Mouse (Mus musculus): ENCODE measurements at regions not wholly inside any gene's neighbourhood (a gene's known extent, or its start where the extent isn't known, plus 50 kb on each side); places are given as distances from the start of the nearest gene placed in this dataset.

DNA sequence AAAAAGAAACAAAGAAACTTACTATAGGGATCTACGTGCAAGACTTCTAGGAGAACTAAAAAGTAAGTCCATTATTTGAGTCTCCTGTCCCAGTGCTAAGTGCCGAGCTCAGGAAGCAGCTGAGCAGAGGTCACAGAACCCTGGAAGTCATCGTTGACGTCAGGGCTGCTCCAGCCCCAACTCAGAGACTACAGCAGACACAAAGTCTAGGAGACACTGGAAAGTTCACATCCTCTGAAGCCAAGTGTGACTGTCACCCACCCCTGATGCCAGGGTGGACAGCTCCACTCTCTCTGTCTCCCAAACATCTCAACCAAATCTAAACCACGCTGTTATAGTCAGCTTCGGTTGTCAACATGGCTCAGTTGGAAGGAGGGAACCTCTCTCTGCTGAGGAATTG lies 124.9 kb downstream of the Rpap3 start:
- ATAC-seq (replicated peaks; ENCODE audit: low read depth, poor library complexity, severe bottlenecking): 0 out of 2 replicates have a peak, but pooled peaks have one; percentile 9

- no peak for ATAC-seq (replicated peaks; ENCODE audit: low read depth, poor library complexity, severe bottlenecking)
These were observed 127.6 kb downstream of the Rpap3 start for GRCm38 (mm10) chr15:97578046-97578445.

DNA sequence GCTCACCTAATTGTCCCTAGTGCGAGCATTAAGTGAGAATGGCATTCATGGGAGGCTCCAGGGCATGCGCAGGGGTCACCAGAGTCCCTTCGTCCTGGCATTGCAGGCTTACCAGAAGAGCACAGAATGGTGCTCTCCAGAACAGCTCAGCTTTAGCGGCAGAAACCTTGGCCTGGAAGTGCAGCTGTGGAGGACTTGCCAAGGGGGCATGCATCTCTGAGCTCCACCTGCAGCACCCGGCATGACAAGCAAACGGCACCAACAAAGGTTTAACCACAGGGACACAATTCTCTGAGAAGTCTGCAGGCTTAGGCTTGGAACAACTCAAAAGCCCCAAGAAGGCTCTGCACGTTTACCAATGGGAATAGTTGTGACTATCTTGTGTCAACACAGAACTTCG lies 128.4 kb downstream of the Rpap3 start:
- no peak for ATAC-seq (replicated peaks; ENCODE audit: low read depth, poor library complexity, severe bottlenecking)

GRCm38 (mm10) chr15:97572639-97573038 lies 133.0 kb downstream of the Rpap3 start:
- no peak for ATAC-seq (replicated peaks; ENCODE audit: low read depth, poor library complexity, severe bottlenecking)

DNA sequence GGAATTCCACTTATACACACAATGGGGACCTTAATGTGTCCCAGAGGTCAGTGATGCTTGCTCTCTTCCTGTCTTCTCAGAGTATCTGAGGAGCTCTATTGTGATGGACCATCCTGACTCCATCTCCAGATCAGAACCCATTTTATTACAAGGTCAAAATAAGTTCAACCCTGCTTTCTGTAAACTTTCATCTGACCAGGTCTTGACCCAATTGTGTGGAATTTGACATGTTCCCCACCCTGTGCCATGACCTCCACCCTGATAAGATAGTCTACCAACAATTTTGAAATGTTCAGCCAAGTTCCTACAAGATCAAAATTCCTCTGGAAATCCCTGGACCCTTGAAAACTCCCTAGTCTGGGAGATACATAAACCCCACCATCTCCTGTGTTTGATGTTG lies 133.7 kb downstream of the Rpap3 start:
- ATAC-seq (replicated peaks; ENCODE audit: low read depth, poor library complexity, severe bottlenecking): no peak

DNA sequence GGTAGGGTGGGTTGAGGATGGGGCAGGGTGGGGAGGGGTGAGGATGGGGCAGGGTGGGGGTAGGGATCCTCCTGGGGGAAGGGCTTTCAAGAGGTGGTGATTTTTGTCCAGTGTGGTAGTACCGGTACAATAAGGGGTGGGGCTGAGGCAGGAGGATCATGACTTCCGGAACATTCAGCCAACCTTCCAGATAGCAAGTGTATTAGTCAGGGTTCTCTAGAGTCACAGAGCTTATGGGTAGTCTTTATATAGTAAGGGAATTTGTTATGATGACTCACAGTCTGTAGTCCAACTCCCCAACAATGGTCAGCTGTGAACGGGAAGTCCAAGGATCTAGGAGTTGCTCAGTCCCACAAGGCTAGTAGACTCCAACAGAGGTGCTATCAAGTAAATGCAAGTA lies 145.5 kb downstream of the Rpap3 start:
- ATAC-seq (replicated peaks; ENCODE audit: low read depth, poor library complexity, severe bottlenecking): no peak

DNA sequence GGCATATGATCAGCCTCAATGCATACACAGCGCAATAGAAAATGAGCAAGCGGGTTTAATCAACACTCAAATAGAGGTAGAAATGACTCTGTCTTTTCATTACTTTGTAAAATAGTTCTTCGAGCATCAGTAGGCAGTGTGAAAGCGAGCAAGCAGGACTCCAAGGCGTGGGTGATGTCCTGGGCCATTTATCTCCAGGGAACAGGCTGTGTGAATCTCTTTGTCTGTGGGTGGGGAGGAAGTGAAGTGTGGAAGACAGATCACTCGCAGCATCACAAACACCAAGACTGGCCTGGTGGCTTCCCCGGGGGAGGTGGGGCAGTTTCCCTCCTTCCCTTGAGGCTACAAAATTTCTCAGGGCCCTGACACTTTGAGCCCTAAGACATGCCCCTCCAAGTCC lies 146.9 kb downstream of the Rpap3 start:
- no peak for ATAC-seq (replicated peaks; ENCODE audit: low read depth, poor library complexity, severe bottlenecking)

DNA sequence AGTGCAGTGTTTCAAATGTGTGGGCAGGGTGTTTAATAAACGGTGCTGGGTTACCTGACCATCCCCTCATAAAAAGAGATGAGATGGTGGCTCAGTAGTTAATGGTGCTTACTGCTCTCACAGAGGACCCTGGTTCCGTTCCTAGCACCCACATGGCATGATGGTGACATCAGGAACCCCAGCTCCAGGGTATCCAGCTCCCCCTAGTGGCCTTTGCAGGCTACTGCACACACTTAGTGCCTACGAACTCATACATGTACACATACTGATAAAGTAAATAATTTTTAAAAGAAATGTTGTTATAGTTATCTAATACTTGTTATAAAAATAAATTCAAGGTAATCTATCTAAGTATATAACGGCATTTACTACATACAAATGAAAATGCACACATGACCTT lies 157.3 kb downstream of the Rpap3 start:
- no peak for ATAC-seq (replicated peaks; ENCODE audit: low read depth, poor library complexity, severe bottlenecking)

DNA sequence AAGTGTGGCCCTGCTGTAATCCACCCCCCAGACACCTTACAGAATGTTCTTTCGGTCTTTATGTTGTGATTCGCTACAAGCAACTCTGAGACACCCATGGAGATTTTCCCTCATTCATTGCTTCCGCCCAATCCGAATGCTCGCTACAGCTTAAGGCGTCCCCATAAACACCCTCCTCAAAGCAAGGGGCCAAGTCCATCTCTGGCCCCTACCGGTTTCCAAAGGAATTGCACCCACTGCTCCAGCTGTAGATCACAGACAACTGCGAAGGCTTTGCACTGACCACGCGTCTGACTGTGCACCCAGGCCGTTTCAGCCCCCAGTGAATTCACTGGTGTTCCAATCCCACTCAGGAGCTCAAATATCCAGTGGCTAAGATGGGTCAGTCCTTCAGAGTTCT lies 160.6 kb downstream of the Rpap3 start:
- ATAC-seq (replicated peaks; ENCODE audit: low read depth, poor library complexity, severe bottlenecking): no peak

GRCm38 (mm10) chr15:97541646-97542045 lies 164.0 kb downstream of the Rpap3 start:
- no peak for ATAC-seq (replicated peaks; ENCODE audit: low read depth, poor library complexity, severe bottlenecking)

DNA sequence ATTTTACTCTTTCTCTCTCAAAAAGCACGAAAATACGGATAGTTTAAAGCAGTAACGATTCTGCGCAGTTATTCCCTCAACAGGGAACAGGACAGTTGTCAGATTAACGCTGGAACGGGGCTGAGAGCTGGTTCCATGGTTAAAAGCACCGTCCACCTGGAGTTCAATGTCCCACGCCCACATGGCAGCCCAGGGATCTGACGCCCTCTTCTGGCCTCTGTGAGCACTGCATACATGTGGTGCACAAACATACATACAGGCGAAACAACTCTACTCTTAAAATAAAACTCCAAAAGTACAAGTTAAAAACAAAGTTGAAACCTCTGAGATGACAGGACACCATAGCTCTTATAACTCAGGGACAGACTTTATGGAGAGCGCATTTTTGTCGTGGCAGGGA lies 169.5 kb downstream of the Rpap3 start:
- ATAC-seq (replicated peaks; ENCODE audit: low read depth, poor library complexity, severe bottlenecking): no peak

GRCm38 (mm10) chr15:97534878-97535277 lies 170.7 kb downstream of the Rpap3 start:
- ATAC-seq (replicated peaks; ENCODE audit: low read depth, poor library complexity, severe bottlenecking): no peak

- ATAC-seq (replicated peaks; ENCODE audit: low read depth, poor library complexity, severe bottlenecking): no peak
These were observed 171.9 kb downstream of the Rpap3 start for GRCm38 (mm10) chr15:97533553-97534291.

DNA sequence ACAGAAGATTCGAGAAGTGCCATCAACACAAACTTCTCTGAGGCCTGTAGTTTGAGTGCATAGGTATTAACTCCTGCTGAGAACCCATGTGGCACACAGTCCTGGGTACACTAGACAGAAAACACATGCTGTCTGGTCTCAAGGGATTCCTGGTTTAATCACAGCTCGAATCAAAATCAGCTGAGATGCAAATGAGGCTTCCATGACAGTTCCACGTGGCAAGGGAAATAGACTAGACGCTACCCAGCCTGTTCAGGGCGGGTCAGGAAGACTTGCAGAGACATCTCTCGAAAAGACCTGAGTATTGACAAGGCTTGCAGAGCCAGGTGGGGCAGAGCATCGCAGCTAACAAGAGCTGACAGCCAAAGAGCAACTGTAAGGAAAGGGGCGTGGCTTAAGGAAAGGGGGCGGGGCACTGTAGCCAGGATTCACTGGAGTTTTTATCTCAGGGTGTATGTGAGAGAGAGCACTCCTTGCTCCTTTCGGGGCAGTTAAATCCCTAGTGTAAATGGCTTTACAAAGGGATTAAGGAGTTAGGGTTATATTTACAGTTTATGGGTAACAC lies 173.2 kb downstream of the Rpap3 start:
- 0 out of 2 replicates have a peak, but pooled peaks have one; percentile 22 for ATAC-seq (replicated peaks; ENCODE audit: low read depth, poor library complexity, severe bottlenecking)

DNA sequence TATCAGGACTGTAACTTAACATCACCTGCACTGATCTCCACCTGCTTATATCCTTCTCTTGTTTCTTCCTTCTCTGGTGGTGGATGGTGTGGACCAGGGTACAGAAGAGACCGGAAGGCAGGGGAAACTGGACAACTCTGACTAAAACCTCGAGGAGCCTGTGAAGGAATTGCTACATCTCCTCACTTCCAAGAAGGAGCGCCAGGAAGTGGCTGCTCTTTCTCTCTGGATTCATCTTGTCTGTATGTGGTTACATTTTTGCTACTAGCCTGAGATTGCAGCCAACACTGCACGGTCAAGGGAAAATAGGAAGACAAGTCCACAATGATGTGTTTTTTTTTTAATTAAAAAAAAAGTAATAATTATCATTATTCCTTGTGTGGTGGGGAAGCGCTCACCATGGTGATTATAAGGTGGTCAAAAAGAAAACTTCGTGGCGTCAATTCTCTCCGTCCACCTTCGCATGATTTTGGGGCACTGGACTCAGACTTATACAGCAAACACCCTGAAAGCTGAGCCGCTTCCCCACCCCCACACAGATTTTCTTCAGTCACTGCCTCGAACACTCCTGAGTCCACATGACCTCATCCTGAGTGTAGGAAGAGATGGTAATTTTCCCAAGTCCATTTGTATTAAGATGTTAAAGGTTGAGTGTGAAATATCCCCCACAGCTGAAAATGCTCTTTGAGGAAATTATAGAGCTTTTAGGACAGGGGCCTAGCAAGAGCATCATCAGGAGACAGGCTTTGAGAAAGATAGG lies 177.2 kb downstream of the Rpap3 start:
- ATAC-seq (replicated peaks; ENCODE audit: low read depth, poor library complexity, severe bottlenecking): no peak

- peak; percentile 81 for ATAC-seq (replicated peaks; ENCODE audit: low read depth, poor library complexity, severe bottlenecking)
These were observed 185.2 kb downstream of the Rpap3 start for GRCm38 (mm10) chr15:97520395-97520794.

- peak; percentile 84 for ATAC-seq (replicated peaks; ENCODE audit: low read depth, poor library complexity, severe bottlenecking)
These were observed 185.7 kb downstream of the Rpap3 start for GRCm38 (mm10) chr15:97519919-97520345.

DNA sequence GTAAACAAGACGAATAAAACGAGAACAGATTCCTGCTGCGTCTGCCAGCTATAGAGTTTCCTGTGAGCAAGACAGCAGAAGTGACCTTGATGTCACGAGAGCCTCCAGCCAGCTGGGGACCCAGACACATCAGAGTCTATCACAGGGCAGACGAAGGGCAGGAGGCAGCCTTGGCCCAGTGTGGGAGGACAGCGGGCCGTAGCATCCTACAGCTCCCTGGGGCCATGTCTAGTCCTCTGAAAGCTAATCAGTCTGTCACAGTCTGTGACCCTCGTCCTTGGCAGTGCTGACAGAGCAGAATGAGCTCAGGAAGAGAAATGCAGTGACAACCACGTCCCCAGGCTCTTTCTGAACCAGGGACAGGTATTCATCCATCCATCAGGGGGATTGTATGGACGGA lies 187.7 kb downstream of the Rpap3 start:
- no peak for ATAC-seq (replicated peaks; ENCODE audit: low read depth, poor library complexity, severe bottlenecking)

DNA sequence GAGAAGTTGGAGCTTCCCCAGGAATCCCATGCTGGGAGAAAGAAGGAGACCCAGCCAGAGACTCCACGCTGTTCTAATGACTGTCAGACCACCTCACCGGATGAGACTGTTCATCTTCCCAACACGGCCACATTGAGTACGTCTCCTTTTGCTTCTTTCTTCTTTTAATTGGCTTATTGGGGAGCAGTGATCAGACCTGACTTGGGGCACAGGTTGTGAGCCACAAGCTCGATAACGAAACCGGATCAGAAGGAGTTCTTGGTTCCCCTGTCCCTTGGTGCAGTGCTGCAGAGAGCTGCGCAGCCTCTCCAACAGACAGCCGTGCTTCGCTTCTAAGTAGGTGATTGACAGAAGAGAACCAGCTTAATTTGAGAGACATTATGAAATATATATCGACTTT lies 188.4 kb downstream of the Rpap3 start:
- no peak for ATAC-seq (replicated peaks; ENCODE audit: low read depth, poor library complexity, severe bottlenecking)

GRCm38 (mm10) chr15:97515773-97516172 lies 189.9 kb downstream of the Rpap3 start:
- ATAC-seq (replicated peaks; ENCODE audit: low read depth, poor library complexity, severe bottlenecking): no peak

- no peak for ATAC-seq (replicated peaks; ENCODE audit: low read depth, poor library complexity, severe bottlenecking)
These were observed 197.8 kb downstream of the Rpap3 start for GRCm38 (mm10) chr15:97507656-97508306.

All from common myeloid progenitor, adult 5-6 weeks (primary cell).